Mouse (Mus musculus): ENCODE measurements around the gene Hdac1.

Gene Hdac1

GRCm38 (mm10) chr4:129542592-129543141 is at the start of gene Hdac1:
Gene Hdac1, minus strand, starts transcription at chr4:129542713.
- DNase-seq = peak; percentile 98

GRCm38 (mm10) chr4:129588865-129589264 is 46.4 kb upstream of the Hdac1 start:
- DNase-seq = no peak

GRCm38 (mm10) chr4:129586943-129587342 is 44.4 kb upstream of the Hdac1 start:
- DNase-seq = no peak

- DNase-seq = no peak
Measured at GRCm38 (mm10) chr4:129585773-129586172, 43.3 kb upstream of the Hdac1 start.

- peak; percentile 68 for DNase-seq
Measured at GRCm38 (mm10) chr4:129584884-129585608, 42.5 kb upstream of the Hdac1 start.

GRCm38 (mm10) chr4:129584370-129584769 is 41.9 kb upstream of the Hdac1 start:
- no peak for DNase-seq

GRCm38 (mm10) chr4:129582251-129582650 is 39.7 kb upstream of the Hdac1 start:
- no peak for DNase-seq

- DNase-seq = peak; percentile 27
Measured at GRCm38 (mm10) chr4:129580347-129580746, 37.8 kb upstream of the Hdac1 start.

GRCm38 (mm10) chr4:129578466-129578865 is 36.0 kb upstream of the Hdac1 start, which contains the start of gene Fam167b:
Gene Fam167b, minus strand, starts transcription at chr4:129578549.
- DNase-seq = no peak

GRCm38 (mm10) chr4:129577688-129578087 is 35.2 kb upstream of the Hdac1 start:
- no peak for DNase-seq

GRCm38 (mm10) chr4:129576863-129577491 is 34.5 kb upstream of the Hdac1 start:
- peak; percentile 31 for DNase-seq

- no peak for DNase-seq
Measured at GRCm38 (mm10) chr4:129575171-129575844, 32.8 kb upstream of the Hdac1 start.

GRCm38 (mm10) chr4:129573430-129573829 is 30.9 kb upstream of the Hdac1 start, which contains the start of gene Lck:
Gene Lck, minus strand, starts transcription at chr4:129573641.
- DNase-seq = no peak

- DNase-seq = no peak
Measured at GRCm38 (mm10) chr4:129573093-129573370, 30.5 kb upstream of the Hdac1 start.

- DNase-seq = no peak
Measured at GRCm38 (mm10) chr4:129572236-129573092, 30.0 kb upstream of the Hdac1 start.

- no peak for DNase-seq
Measured at GRCm38 (mm10) chr4:129571551-129572084, 29.1 kb upstream of the Hdac1 start.

GRCm38 (mm10) chr4:129570028-129570427 is 27.5 kb upstream of the Hdac1 start:
- no peak for DNase-seq

GRCm38 (mm10) chr4:129568366-129568765 is 25.9 kb upstream of the Hdac1 start:
- no peak for DNase-seq

- DNase-seq = no peak
Measured at GRCm38 (mm10) chr4:129565139-129565538, 22.6 kb upstream of the Hdac1 start.

GRCm38 (mm10) chr4:129563718-129564117 is 21.2 kb upstream of the Hdac1 start:
- no peak for DNase-seq

GRCm38 (mm10) chr4:129561184-129561583 is 18.7 kb upstream of the Hdac1 start:
- DNase-seq = no peak

- no peak for DNase-seq
Measured at GRCm38 (mm10) chr4:129558321-129558955, 15.9 kb upstream of the Hdac1 start.
